Mouse (Mus musculus) hindbrain, embryonic 11.5 days (tissue): ENCODE data around the gene Cdh24. TPM values are rescaled to one million over a fixed set of nuclear protein-coding genes. Genes with fewer than 3 reads are reported as not detected.

Experiments
- ATAC-seq: fragments of 200-750 bp; cut with Nextera tagmentation; 2 replicates; pipeline ENCODE4 v1.8.0; 2017; ENCODE audit warnings: mild to moderate bottlenecking, moderate TSS enrichment, moderate library complexity; ENCODE audit not compliant: low FRiP score
- DNase-seq: peaks from one replicate; pipeline ENCODE4 v3.0.0-alpha.2; 2015; ENCODE audit warnings: low spot score
- H3K27ac ChIP-seq: fragments of 300-500 bp; sonication (generic); 2 replicates; pipeline ENCODE4 v1.5.1; 2014; ENCODE audit warnings: mild to moderate bottlenecking, low read depth, low read length
- H3K27me3 ChIP-seq: fragments of 300-500 bp; sonication (generic); 2 replicates; pipeline ENCODE4 v1.6.1; 2014; ENCODE audit warnings: mild to moderate bottlenecking, low read length, moderate library complexity, mixed read lengths; ENCODE audit not compliant: control insufficient read depth, insufficient read depth
- H3K36me3 ChIP-seq: fragments of 300-500 bp; sonication (generic); 2 replicates; pipeline ENCODE4 v1.6.1; 2014; ENCODE audit warnings: mild to moderate bottlenecking, low read length, moderate library complexity, mixed read lengths; ENCODE audit not compliant: control insufficient read depth, insufficient read depth
- H3K4me1 ChIP-seq: fragments of 300-500 bp; sonication (generic); replicated peaks from 2 replicates; pipeline ENCODE4 v1.6.1; 2014; ENCODE audit warnings: low read length, mixed read lengths; ENCODE audit not compliant: control insufficient read depth, insufficient read depth
- H3K4me2 ChIP-seq: fragments of 300-500 bp; sonication (generic); replicated peaks from 2 replicates; pipeline ENCODE4 v1.6.1; 2014; ENCODE audit warnings: mild to moderate bottlenecking, low read depth, low read length
- H3K4me3 ChIP-seq: fragments of 300-500 bp; sonication (generic); 2 replicates; pipeline ENCODE4 v1.5.1; 2014; ENCODE audit warnings: low read depth, low read length
- H3K9ac ChIP-seq: fragments of 300-500 bp; sonication (generic); 2 replicates; pipeline ENCODE4 v1.6.1; 2014; ENCODE audit warnings: low read depth, low read length
- H3K9me3 ChIP-seq: fragments of 300-500 bp; sonication (generic); 2 replicates; pipeline ENCODE4 v1.6.1; 2016; ENCODE audit warnings: low read length; ENCODE audit not compliant: control insufficient read depth
- whole genome bisulfite sequencing: fragments of 180-500 bp; shearing (Covaris S2); extraction: QIAGEN DNeasy Blood & Tissue Kit; methylation state at CpG from one replicate; pipeline ENCODE4 v1.1.7; 2014; 5-methylcytosine and 5-hydroxymethylcytosine counted together
- polyA plus RNA-seq: library from polyadenylated mRNA; unstranded; fragments of >200 nt; fragmentation: Nextera tagmentation; extraction: Ambion mirVana; gene quantifications from 2 replicates; pipeline ENCODE4 v1.2.1, GENCODE M21; 2014

Cdh24 gene
- polyA plus RNA-seq, 1 experiment from 2014 or later = 8.1 TPM

DNA sequence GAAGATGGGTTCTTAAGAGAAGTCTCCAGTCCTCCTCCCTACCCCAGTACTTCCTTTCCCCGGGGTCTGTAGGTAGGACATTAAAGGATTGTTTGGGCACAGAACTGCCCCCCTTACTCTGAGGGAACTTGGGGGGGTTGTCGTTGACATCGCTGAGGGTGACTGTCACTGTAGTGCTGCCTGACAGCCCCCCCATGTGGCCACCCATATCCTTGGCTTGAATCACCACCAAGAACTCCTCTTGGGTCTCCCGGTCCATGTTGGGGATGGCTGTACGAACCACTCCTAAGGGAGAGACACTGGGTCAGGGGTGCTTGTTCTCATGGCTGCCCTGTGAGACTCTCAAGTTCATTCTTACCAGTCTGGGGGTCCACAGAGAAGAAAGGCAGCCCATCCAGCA is 3.0 kb downstream of the Cdh24 start:
- no peaks in the 10 kb centered on the region for H3K9me3 ChIP-seq
- no peak overlapping the region for H3K4me2 ChIP-seq
- H3K27ac ChIP-seq = no peak overlapping the region
- no peaks in the 10 kb centered on the region for H3K27me3 ChIP-seq
- ATAC-seq (no peak), DNase-seq (no peak)
- 88% methylated on average over 5 of the region's 5 CpGs for WGBS
- H3K36me3 ChIP-seq = 0 out of 2 replicates have a peak, but pooled peaks cover 4% of the 10 kb centered on the region
- H3K9ac ChIP-seq = 0 out of 2 replicates have a peak overlapping the region, but pooled peaks have one; percentile 5
- no peak overlapping the region for H3K4me3 ChIP-seq
- H3K4me1 ChIP-seq = peaks cover 4% of the 10 kb centered on the region

DNA sequence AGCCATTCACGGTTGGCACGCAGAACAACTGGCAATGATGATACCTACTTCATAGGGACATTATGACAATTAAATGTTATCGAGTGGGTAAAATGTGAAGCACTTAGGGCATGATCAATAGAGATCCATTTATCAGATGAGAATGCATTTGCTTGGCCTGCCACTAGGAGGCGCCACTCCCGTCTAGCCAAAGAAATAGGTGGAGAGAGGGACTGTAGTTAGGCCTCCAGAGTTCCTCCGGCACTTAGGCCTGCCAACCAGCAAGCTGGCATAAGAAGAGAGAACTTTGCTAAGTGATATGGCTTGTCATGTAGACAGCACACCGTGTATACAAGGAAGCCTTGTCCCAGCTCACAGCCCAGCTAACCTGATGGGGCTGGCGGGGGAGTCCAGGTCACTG is 4.2 kb downstream of the Cdh24 start:
- Histone ChIP-seq H3K27me3 (no peaks in the 10 kb centered on the region), H3K4me2 (no peak overlapping the region), H3K9me3 (no peaks in the 10 kb centered on the region), H3K4me3 (no peak overlapping the region), H3K4me1 (peaks cover 4% of the 10 kb centered on the region), H3K36me3 (peaks cover 8% of the 10 kb centered on the region; the same call in 1 of the 2 replicates), H3K27ac (no peak overlapping the region), H3K9ac (no peak overlapping the region)
- ATAC-seq (no peak), DNase-seq (peak; percentile 77)
- WGBS = 52% methylated on average over 8 of the region's 8 CpGs

DNA sequence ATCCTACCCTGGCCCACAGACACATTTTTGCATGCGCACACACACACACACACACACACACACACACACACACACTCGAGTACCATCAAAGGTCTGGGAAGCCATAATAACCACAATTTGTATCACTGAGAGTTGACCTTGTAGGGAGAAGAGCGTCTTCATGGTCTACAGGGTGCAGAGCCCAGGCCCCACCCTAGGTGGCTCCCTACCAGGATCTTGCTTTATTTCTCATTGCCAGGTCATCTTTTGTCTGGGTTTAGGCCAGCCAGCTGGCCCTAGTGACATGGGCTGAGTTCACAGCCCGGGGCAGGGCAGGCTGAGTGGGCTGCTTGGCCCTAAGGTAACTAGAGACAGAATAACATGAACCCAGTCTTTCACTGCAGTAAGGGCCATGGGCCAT is 7.0 kb downstream of the Cdh24 start:
- peaks cover 10% of the 10 kb centered on the region; the same call in 1 of the 2 replicates for H3K36me3 ChIP-seq
- no peak overlapping the region for H3K4me2 ChIP-seq
- no peak overlapping the region for H3K27ac ChIP-seq
- no peaks in the 10 kb centered on the region for H3K9me3 ChIP-seq
- ATAC-seq (no peak), DNase-seq (peak; percentile 22)
- H3K27me3 ChIP-seq = no peaks in the 10 kb centered on the region
- no peaks in the 10 kb centered on the region; the same call in 1 of the 2 replicates for H3K4me1 ChIP-seq
- 85% methylated on average over 4 of the region's 4 CpGs for WGBS
- H3K9ac ChIP-seq = no peak overlapping the region
- no peak overlapping the region for H3K4me3 ChIP-seq

DNA sequence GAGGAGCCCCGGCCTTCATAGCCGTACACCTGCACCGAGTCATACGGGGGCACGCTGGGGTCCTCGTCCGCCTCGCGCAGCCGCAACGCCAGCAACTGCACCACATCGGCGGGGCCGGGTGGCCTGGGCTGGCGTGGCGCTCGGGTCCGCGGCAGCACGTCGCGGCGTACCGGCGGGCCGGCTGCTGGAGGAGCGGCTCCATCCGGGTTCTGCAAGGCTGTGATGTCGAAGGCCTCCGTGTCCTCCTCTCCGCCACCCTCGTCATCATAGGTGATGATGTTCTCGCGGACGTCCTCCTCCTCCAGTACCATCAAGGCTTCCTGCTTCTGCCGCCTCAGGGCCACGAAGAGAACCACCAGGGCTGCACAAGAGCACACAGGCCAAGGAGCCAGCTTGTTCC is 8.9 kb downstream of the Cdh24 start:
- H3K27me3 ChIP-seq = no peaks in the 10 kb centered on the region
- no peak for ATAC-seq
- H3K36me3 ChIP-seq = peaks cover 7% of the 10 kb centered on the region; the same call in 1 of the 2 replicates
- no peak for DNase-seq
- H3K9me3 ChIP-seq = no peaks in the 10 kb centered on the region
- 93% methylated on average over 20 of the region's 37 CpGs for WGBS
- H3K4me3 ChIP-seq = no peak overlapping the region
- no peak overlapping the region for H3K4me2 ChIP-seq
- no peak overlapping the region for H3K9ac ChIP-seq
- no peak overlapping the region for H3K27ac ChIP-seq
- no peaks in the 10 kb centered on the region for H3K4me1 ChIP-seq

DNA sequence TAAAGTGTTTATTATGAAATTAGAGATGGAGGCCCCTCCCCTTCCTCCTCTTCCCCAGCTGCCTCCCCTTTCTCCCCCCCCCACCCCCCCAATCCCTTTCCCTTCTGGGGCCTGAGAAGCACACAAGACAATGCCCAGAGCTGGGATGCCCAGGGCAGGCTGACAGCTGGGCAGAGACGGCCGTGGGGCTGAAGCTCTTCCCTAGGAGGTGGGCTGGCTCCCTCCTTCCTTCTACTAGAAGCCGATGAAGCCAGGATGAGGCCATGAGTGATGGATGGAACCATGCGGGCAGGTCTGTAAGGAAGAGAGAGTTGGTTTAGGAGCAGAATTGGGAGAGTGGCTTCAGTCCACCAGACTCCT is 9.9 kb downstream of the Cdh24 start:
- Histone ChIP-seq H3K27ac (no peak overlapping the region), H3K36me3 (peaks cover 7% of the 10 kb centered on the region; the same call in 1 of the 2 replicates)
- WGBS = 62% methylated on average over 4 of the region's 4 CpGs

DNA sequence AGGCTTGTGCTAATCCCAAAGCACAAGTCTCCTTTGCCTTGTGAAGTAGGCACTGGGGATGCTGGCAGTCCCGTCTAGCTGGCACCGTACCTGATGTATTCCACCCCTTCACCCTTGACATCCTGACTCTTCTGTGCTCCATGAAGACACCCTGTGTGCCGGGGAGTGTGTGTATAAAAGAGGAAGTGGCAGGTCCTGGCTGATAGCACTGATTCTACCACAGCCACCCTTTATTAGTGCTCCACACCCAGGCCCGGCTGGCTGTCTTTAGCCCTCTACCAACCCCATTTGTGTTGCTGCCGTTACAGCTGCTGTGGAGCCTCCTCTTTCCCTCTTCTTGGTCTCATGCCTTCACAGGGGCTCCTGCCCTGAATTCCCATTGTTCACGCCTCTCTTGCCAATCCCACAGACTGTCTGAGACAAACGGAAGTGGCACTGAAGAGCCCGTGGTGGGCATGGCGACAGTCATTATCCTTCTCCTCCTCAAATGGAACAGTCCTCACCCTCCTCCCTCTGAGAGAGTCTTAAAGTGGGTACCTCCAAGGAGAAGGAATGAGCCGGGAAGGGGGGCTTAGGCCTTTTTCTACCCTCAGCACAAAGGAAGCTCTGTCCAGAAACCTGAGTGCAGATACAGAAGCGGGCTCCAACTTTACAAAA is 10.5 kb downstream of the Cdh24 start:
- H3K36me3 ChIP-seq = peaks cover 7% of the 10 kb centered on the region; the same call in 1 of the 2 replicates

More for the DNA sequence above, 9.9 kb downstream of the Cdh24 start:
- Histone ChIP-seq H3K4me3 (no peak overlapping the region), H3K4me2 (no peak overlapping the region), H3K27me3 (no peaks in the 10 kb centered on the region), H3K4me1 (no peaks in the 10 kb centered on the region), H3K9me3 (no peaks in the 10 kb centered on the region), H3K9ac (no peak overlapping the region)
- no peak for DNase-seq
- 0 out of 2 replicates have a peak, but pooled peaks have one; percentile 41 for ATAC-seq

DNA sequence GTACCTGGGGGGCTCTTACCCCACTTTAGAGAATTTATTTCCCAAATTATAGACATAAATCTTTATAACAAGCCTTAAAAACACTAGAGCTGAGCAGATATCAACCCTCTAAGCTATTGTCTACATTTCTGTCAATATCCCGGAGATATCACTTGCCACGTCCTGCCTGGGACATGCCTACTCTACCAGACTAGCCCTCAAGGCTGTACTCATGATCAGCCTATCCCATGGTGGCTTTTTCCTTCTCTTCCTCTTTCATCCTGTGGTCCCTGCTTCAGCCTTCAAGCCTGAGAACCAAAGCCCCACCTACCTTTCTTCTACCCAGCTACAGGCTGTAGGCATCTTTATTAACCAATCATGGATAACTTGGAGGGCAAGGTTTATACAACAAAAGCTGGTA is 11.4 kb downstream of the Cdh24 start:
- Histone ChIP-seq H3K9ac (no peak overlapping the region), H3K27me3 (no peaks in the 10 kb centered on the region), H3K4me1 (no peaks in the 10 kb centered on the region), H3K27ac (no peak overlapping the region), H3K36me3 (peaks cover 7% of the 10 kb centered on the region; the same call in 1 of the 2 replicates), H3K4me3 (no peak overlapping the region), H3K4me2 (no peak overlapping the region), H3K9me3 (no peaks in the 10 kb centered on the region)
- DNase-seq (no peak), ATAC-seq (no peak)
- 75% methylated on average over 2 of the region's 2 CpGs for WGBS

More for the DNA sequence above, 10.5 kb downstream of the Cdh24 start:
- H3K4me3 ChIP-seq = no peak overlapping the region
- no peak overlapping the region for H3K9ac ChIP-seq
- no peak overlapping the region for H3K27ac ChIP-seq
- H3K4me2 ChIP-seq = no peak overlapping the region
- WGBS = 86% methylated on average over 11 of the region's 11 CpGs
- H3K27me3 ChIP-seq = no peaks in the 10 kb centered on the region
- ATAC-seq = no peak
- no peak for DNase-seq
- no peaks in the 10 kb centered on the region for H3K4me1 ChIP-seq
- H3K9me3 ChIP-seq = no peaks in the 10 kb centered on the region

DNA sequence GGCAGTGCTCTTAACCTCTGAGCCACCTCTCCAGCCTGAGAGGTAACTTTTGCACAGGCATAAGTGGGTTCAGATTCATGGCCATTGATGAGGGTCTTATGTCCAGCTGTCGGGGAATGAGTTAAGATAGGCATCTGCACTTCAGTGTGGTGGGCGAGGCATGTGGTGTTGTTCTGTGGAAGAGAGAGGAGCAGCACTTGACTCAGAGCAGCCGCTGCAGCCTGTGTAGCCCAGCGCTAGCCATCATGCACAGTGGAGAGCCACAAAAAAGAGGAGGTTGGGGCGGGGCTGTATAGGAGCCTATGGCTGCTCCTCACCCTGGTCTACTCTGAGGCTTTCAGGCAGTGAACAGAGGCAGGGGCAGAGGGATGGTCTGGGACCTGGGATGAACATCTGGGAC is 13.1 kb downstream of the Cdh24 start:
- no peaks in the 10 kb centered on the region for H3K9me3 ChIP-seq
- DNase-seq = no peak
- no peak for ATAC-seq
- 75% methylated on average over 5 of the region's 5 CpGs for WGBS
- H3K4me1 ChIP-seq = no peaks in the 10 kb centered on the region
- no peak overlapping the region for H3K4me2 ChIP-seq
- no peak overlapping the region for H3K4me3 ChIP-seq
- H3K27me3 ChIP-seq = no peaks in the 10 kb centered on the region
- H3K36me3 ChIP-seq = peaks cover 5% of the 10 kb centered on the region; the same call in 1 of the 2 replicates
- no peak overlapping the region for H3K9ac ChIP-seq
- H3K27ac ChIP-seq = no peak overlapping the region

DNA sequence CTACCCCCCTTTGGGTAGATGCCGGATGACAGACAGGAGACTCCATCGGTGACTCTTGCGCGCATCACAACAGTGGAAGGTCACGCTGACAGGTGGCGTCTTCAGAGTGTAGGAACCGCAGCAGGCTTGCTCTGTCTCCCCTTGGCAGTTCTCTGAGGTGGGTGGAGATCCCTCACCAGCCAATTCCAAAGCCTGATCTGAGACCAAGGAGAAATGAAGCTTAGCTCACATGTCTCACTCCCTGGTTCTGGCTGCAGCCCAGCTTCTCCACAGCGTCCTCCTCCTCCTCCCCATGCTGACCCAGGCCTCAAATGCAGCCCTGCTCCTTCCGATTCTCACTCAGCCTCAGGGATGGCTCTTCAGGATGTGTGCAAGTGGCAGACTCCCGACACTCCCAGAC is 16.2 kb downstream of the Cdh24 start:
- Histone ChIP-seq H3K4me1 (no peaks in the 10 kb centered on the region), H3K27ac (no peak overlapping the region), H3K27me3 (no peaks in the 10 kb centered on the region), H3K4me2 (no peak overlapping the region), H3K9me3 (no peaks in the 10 kb centered on the region), H3K4me3 (no peak overlapping the region), H3K36me3 (no peaks in the 10 kb centered on the region), H3K9ac (no peak overlapping the region)
- DNase-seq = no peak
- no peak for ATAC-seq
- 75% methylated on average over 10 of the region's 10 CpGs for WGBS
